9 mouse cellular contexts compared by ENCODE assay signal in genomic region chrX:166645713-166646112, GRCm38 (mm10).
A peak's percentile ranks its signal among the peaks of the same experiment; 100 is the strongest.
DNase-seq lines count a peak whose midpoint lies in the region; ATAC-seq and TF ChIP-seq lines count a peak whose summit lies in the region.
"Had no signal": no experiment of that assay in that cellular context is flagged by ENCODE, and none has a peak within 500 bp of the region (broad histone marks: within the 10 kb centered on the region; RNA-seq: fewer than 3 reads in every experiment).

No protein-coding gene starts in this region.

- ATAC-seq in heart, embryonic 16.5 days (replicated peaks; ENCODE audit: extremely low read depth, insufficient read depth, low FRiP score): no peak
- no peak for ATAC-seq in midbrain, postnatal 0 days (ENCODE audit: low FRiP score)
- no peak for ATAC-seq in midbrain, embryonic 11.5 days (ENCODE audit: low FRiP score)
- ATAC-seq in hindbrain, embryonic 16.5 days: peak; percentile 84
- no peak for ATAC-seq in stomach, embryonic 15.5 days (ENCODE audit: insufficient read depth, low FRiP score, low read depth)

- WGBS in heart, embryonic 16.5 days: 46% methylated on average over 7 of the region's 7 CpGs
- 60% methylated on average over 7 of the region's 7 CpGs for WGBS in midbrain, postnatal 0 days
- 73% methylated on average over 7 of the region's 7 CpGs for WGBS in midbrain, embryonic 11.5 days
- 45% methylated on average over 7 of the region's 7 CpGs for WGBS in hindbrain, embryonic 16.5 days
- 43% methylated on average over 7 of the region's 7 CpGs for WGBS in stomach, embryonic 15.5 days

- no peak overlapping the region for H3K9ac ChIP-seq in heart, embryonic 16.5 days (ENCODE audit: low read length)
- H3K9ac ChIP-seq in midbrain, postnatal 0 days (replicated peaks; ENCODE audit: low read length, poor library complexity, severe bottlenecking): no peak overlapping the region
- no peak overlapping the region for H3K9ac ChIP-seq in midbrain, embryonic 11.5 days (ENCODE audit: low read length)
- H3K9ac ChIP-seq in hindbrain, embryonic 16.5 days (ENCODE audit: low read depth, low read length): no peak overlapping the region
- no peak overlapping the region for H3K9ac ChIP-seq in stomach, embryonic 15.5 days

- TF ChIP-seq CTCF in midbrain, postnatal 0 days (IDR thresholded peaks at IDR 0.05): no peak

- intact Hi-C loops in heart, postnatal 25 days (cut with DNase I): no loop called here

- H3K4me2 ChIP-seq in heart, embryonic 16.5 days (ENCODE audit: low read depth, low read length): peak overlapping the region; percentile 46
- no peak overlapping the region for H3K4me2 ChIP-seq in midbrain, postnatal 0 days (ENCODE audit: low read depth, low read length, poor library complexity, severe bottlenecking)
- H3K4me2 ChIP-seq in midbrain, embryonic 11.5 days: no peak overlapping the region
- peak overlapping the region; percentile 33 for H3K4me2 ChIP-seq in hindbrain, embryonic 16.5 days (ENCODE audit: low read length)
- peak overlapping the region; percentile 35; the same call in 1 of the 2 replicates for H3K4me2 ChIP-seq in stomach, embryonic 15.5 days

- H3K9me3 ChIP-seq in heart, embryonic 16.5 days (replicated peaks; ENCODE audit: control insufficient read depth, low read length): no peaks in the 10 kb centered on the region
- no peaks in the 10 kb centered on the region for H3K9me3 ChIP-seq in midbrain, postnatal 0 days (ENCODE audit: low read length)
- H3K9me3 ChIP-seq in midbrain, embryonic 11.5 days (ENCODE audit: control insufficient read depth, low read length): no peaks in the 10 kb centered on the region
- no peaks in the 10 kb centered on the region for H3K9me3 ChIP-seq in hindbrain, embryonic 16.5 days (ENCODE audit: control insufficient read depth, low read length)
- H3K9me3 ChIP-seq in stomach, embryonic 15.5 days: no peaks in the 10 kb centered on the region

- H3K4me3 ChIP-seq in heart, embryonic 16.5 days (ENCODE audit: low read length): peak overlapping the region; percentile 36
- no peak overlapping the region for H3K4me3 ChIP-seq in midbrain, postnatal 0 days (ENCODE audit: low read depth, low read length)
- no peak overlapping the region for H3K4me3 ChIP-seq in midbrain, embryonic 11.5 days (ENCODE audit: low read depth, low read length)
- H3K4me3 ChIP-seq in hindbrain, embryonic 16.5 days (ENCODE audit: low read length): 0 out of 2 replicates have a peak overlapping the region, but pooled peaks have one; percentile 15
- no peak overlapping the region for H3K4me3 ChIP-seq in stomach, embryonic 15.5 days (replicated peaks)

- H3K36me3 ChIP-seq in heart, embryonic 16.5 days (ENCODE audit: control insufficient read depth, insufficient read depth): no peaks in the 10 kb centered on the region
- H3K36me3 ChIP-seq in midbrain, postnatal 0 days (ENCODE audit: insufficient read depth, low read length): no peaks in the 10 kb centered on the region
- no peaks in the 10 kb centered on the region for H3K36me3 ChIP-seq in midbrain, embryonic 11.5 days (ENCODE audit: control insufficient read depth, insufficient read depth, low read length)
- H3K36me3 ChIP-seq in hindbrain, embryonic 16.5 days (ENCODE audit: control insufficient read depth, insufficient read depth, low read length): no peaks in the 10 kb centered on the region
- H3K36me3 ChIP-seq in stomach, embryonic 15.5 days: no peaks in the 10 kb centered on the region

- no peak overlapping the region for H3K27ac ChIP-seq in heart, embryonic 16.5 days (ENCODE audit: low read length)
- H3K27ac ChIP-seq in midbrain, postnatal 0 days (ENCODE audit: low read depth, low read length): no peak overlapping the region
- no peak overlapping the region for H3K27ac ChIP-seq in midbrain, embryonic 11.5 days (ENCODE audit: low read depth, low read length)
- no peak overlapping the region for H3K27ac ChIP-seq in hindbrain, embryonic 16.5 days (ENCODE audit: low read depth, low read length)
- H3K27ac ChIP-seq in stomach, embryonic 15.5 days: no peak overlapping the region

- H3K27me3 ChIP-seq in heart, embryonic 16.5 days (ENCODE audit: control insufficient read depth, insufficient read depth, low read length): no peaks in the 10 kb centered on the region
- H3K27me3 ChIP-seq in midbrain, postnatal 0 days (ENCODE audit: insufficient read depth, low read length): no peaks in the 10 kb centered on the region
- H3K27me3 ChIP-seq in midbrain, embryonic 11.5 days (ENCODE audit: control insufficient read depth, insufficient read depth, low read length): no peaks in the 10 kb centered on the region; the same call in none of the 2 replicates
- no peaks in the 10 kb centered on the region for H3K27me3 ChIP-seq in hindbrain, embryonic 16.5 days (replicated peaks; ENCODE audit: control insufficient read depth, insufficient read depth, low read length)
- no peaks in the 10 kb centered on the region for H3K27me3 ChIP-seq in stomach, embryonic 15.5 days (replicated peaks)

- no peak for DNase-seq in heart, postnatal 25 days (ENCODE audit: low spot score)
- DNase-seq in midbrain, postnatal 0 days (ENCODE audit: low spot score): peak; percentile 18
- no peak for DNase-seq in midbrain, embryonic 11.5 days (ENCODE audit: low spot score, missing footprints)
- no peak for DNase-seq in MN1 (ENCODE audit: low spot score)
- DNase-seq in frontal cortex, postnatal 10 days (ENCODE audit: low spot score in 2 of 2): no peak
- DNase-seq: right cerebral cortex, adult 18-20 months had no signal

- H3K4me1 ChIP-seq in heart, embryonic 16.5 days (ENCODE audit: control insufficient read depth, insufficient read depth, low read length): no peaks in the 10 kb centered on the region
- no peaks in the 10 kb centered on the region for H3K4me1 ChIP-seq in midbrain, postnatal 0 days (ENCODE audit: insufficient read depth, low read length)
- H3K4me1 ChIP-seq in midbrain, embryonic 11.5 days (ENCODE audit: control insufficient read depth, insufficient read depth, low read length): no peaks in the 10 kb centered on the region
- H3K4me1 ChIP-seq in hindbrain, embryonic 16.5 days (ENCODE audit: control insufficient read depth, insufficient read depth, low read depth, low read length): no peaks in the 10 kb centered on the region
- no peaks in the 10 kb centered on the region for H3K4me1 ChIP-seq in stomach, embryonic 15.5 days

Comparison
In these comparisons a context has a peak if more than half of its experiments do, and no peak if none do; other contexts are left out.
1. H3K4me2 ChIP-seq: peak in heart, embryonic 16.5 days (single experiment), hindbrain, embryonic 16.5 days (single experiment) and stomach, embryonic 15.5 days (single experiment); none in midbrain, postnatal 0 days (single experiment) and midbrain, embryonic 11.5 days (single experiment).
2. H3K4me3 ChIP-seq: peak in heart, embryonic 16.5 days (single experiment) and hindbrain, embryonic 16.5 days (single experiment); none in midbrain, postnatal 0 days (single experiment), midbrain, embryonic 11.5 days (single experiment) and stomach, embryonic 15.5 days (single experiment).